ENCODE assay signal across 8 mouse cellular contexts in the genomic region with DNA sequence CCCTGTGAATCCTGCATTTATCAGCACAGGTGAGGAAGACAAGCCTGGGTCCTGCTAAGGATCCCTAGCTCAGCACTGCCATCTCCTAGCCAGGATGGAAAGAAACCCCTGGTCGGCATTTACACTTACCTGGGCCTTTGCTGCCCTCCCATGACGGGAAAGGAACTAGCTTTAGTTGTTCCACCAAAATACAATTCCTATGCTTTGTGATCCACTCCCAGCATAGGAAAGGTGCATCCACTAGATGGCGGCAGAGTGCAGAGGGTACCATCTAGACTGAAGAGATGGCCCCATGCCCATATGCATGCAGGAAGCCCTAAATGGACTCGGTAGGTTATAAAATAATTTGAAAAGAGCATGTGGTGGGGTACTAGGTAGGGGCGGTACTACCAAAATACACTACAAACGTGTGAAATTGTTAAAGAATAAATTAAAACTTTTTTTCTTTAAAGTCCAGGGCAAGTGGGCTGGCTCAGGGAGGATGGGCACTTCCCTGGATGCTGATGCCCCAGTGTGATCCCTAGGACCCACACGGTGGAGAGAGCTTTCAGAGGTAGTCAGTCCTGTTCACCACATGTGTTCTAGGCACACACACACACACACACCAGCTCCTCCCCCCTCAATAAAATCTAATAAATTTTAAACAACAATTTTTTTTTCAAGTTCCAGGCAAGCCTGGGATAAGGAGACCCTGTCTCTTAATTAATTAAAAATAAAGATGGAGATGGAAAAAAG. TPM values are rescaled to one million over a fixed set of nuclear protein-coding genes. Genes with fewer than 3 reads are reported as not detected.
A peak's percentile ranks its signal among the peaks of the same experiment; 100 is the strongest.
DNase-seq lines count a peak whose midpoint lies in the region; ATAC-seq lines count a peak whose summit lies in the region.

No protein-coding gene starts in this region.

- H3K27me3 ChIP-seq in embryonic facial prominence, embryonic 10.5 days (replicated peaks; ENCODE audit: low read depth, poor library complexity, severe bottlenecking) = no peaks in the 10 kb centered on the region
- no peaks in the 10 kb centered on the region for H3K27me3 ChIP-seq in limb, embryonic 12.5 days
- H3K27me3 ChIP-seq in midbrain, embryonic 15.5 days (replicated peaks) = no peaks in the 10 kb centered on the region

- 0 out of 2 replicates have a peak, but pooled peaks cover 4% of the 10 kb centered on the region for H3K4me1 ChIP-seq in embryonic facial prominence, embryonic 10.5 days
- H3K4me1 ChIP-seq in limb, embryonic 12.5 days (replicated peaks) = peaks cover 4% of the 10 kb centered on the region
- peaks cover 8% of the 10 kb centered on the region; the same call in 1 of the 2 replicates for H3K4me1 ChIP-seq in midbrain, embryonic 15.5 days

- peaks cover 67% of the 10 kb centered on the region for H3K36me3 ChIP-seq in embryonic facial prominence, embryonic 10.5 days (replicated peaks)
- H3K36me3 ChIP-seq in limb, embryonic 12.5 days = peaks cover 57% of the 10 kb centered on the region
- H3K36me3 ChIP-seq in midbrain, embryonic 15.5 days (replicated peaks) = peaks cover 16% of the 10 kb centered on the region

- peak; percentile 91 for ATAC-seq in granulocyte monocyte progenitor cell, adult 5-6 weeks (replicated peaks; ENCODE audit: poor library complexity, severe bottlenecking)
- ATAC-seq in limb, embryonic 12.5 days (ENCODE audit: insufficient number of reproducible peaks, insufficient read depth, low FRiP score, low TSS enrichment, low read depth) = peak; percentile 65; the same call in 1 of the 2 replicates
- peak; percentile 36 for ATAC-seq in midbrain, embryonic 15.5 days (replicated peaks)

- DNase-seq in 416B (ENCODE audit: low read depth) = peak; percentile 84
- DNase-seq in adrenal gland, postnatal 14 days = peak; percentile 94
- peak; percentile 78 for DNase-seq in embryonic facial prominence, embryonic 10.5 days (ENCODE audit: low spot score)
- peak; percentile 75 for DNase-seq in kidney, adult 11 months
- peak; percentile 83 to 93 for DNase-seq in spleen, postnatal 10 days (ENCODE audit: low spot score in 2 of 2)

- no peak overlapping the region for H3K27ac ChIP-seq in embryonic facial prominence, embryonic 10.5 days (replicated peaks)
- H3K27ac ChIP-seq in limb, embryonic 12.5 days = no peak overlapping the region
- H3K27ac ChIP-seq in midbrain, embryonic 15.5 days = peak overlapping the region; percentile 25; the same call in 1 of the 2 replicates

- H3K4me2 ChIP-seq in limb, embryonic 12.5 days = no peak overlapping the region
- H3K4me2 ChIP-seq in midbrain, embryonic 15.5 days = no peak overlapping the region

- no peaks in the 10 kb centered on the region for H3K9me3 ChIP-seq in embryonic facial prominence, embryonic 10.5 days
- H3K9me3 ChIP-seq in limb, embryonic 12.5 days = no peaks in the 10 kb centered on the region
- no peaks in the 10 kb centered on the region for H3K9me3 ChIP-seq in midbrain, embryonic 15.5 days

- 24% methylated on average over 7 of the region's 7 CpGs for WGBS in embryonic facial prominence, embryonic 10.5 days
- 17% methylated on average over 7 of the region's 7 CpGs for WGBS in limb, embryonic 12.5 days
- WGBS in midbrain, embryonic 15.5 days = 15% methylated on average over 7 of the region's 7 CpGs

- H3K9ac ChIP-seq in limb, embryonic 12.5 days (replicated peaks) = no peak overlapping the region
- H3K9ac ChIP-seq in midbrain, embryonic 15.5 days = no peak overlapping the region

- no peak overlapping the region for H3K4me3 ChIP-seq in embryonic facial prominence, embryonic 10.5 days
- H3K4me3 ChIP-seq in limb, embryonic 12.5 days (replicated peaks) = no peak overlapping the region
- H3K4me3 ChIP-seq in midbrain, embryonic 15.5 days = no peak overlapping the region

RNA-seq across cellular contexts. Expression of a gene that starts 14.7 kb away (rescaled TPM):
- total RNA-seq in adrenal gland, postnatal 14 days (2021) = 237 and 250 TPM in 2 replicates
- 229 and 238 TPM in 2 replicates for polyA plus RNA-seq in embryonic facial prominence, embryonic 10.5 days (2016; fragmentation: Nextera tagmentation; extraction: Ambion mirVana)
- 248 and 260 TPM in 2 replicates for total RNA-seq in granulocyte monocyte progenitor cell, adult 5-6 weeks (2014; fragmentation: Nextera tagmentation)
- total RNA-seq in granulocyte monocyte progenitor cell, adult 5-6 weeks (2017) = 123 and 177 TPM in 2 replicates
- 240 and 247 TPM in 2 replicates for polyA plus RNA-seq in limb, embryonic 12.5 days (2016; fragmentation: Nextera tagmentation; extraction: Ambion mirVana)
- polyA plus RNA-seq in midbrain, embryonic 15.5 days (2015; fragmentation: Nextera tagmentation; extraction: Ambion mirVana) = 329 and 335 TPM in 2 replicates

RNA-seq across cellular contexts. Expression of a gene that starts 14.8 kb away (rescaled TPM):
- total RNA-seq in adrenal gland, postnatal 14 days (2021) = 297 and 309 TPM in 2 replicates
- 37.3 and 39.9 TPM in 2 replicates for polyA plus RNA-seq in embryonic facial prominence, embryonic 10.5 days (2016; fragmentation: Nextera tagmentation; extraction: Ambion mirVana)
- total RNA-seq in granulocyte monocyte progenitor cell, adult 5-6 weeks (2014; fragmentation: Nextera tagmentation) = 39.9 and 41.9 TPM in 2 replicates
- 24.3 and 24.9 TPM in 2 replicates for total RNA-seq in granulocyte monocyte progenitor cell, adult 5-6 weeks (2017)
- polyA plus RNA-seq in limb, embryonic 12.5 days (2016; fragmentation: Nextera tagmentation; extraction: Ambion mirVana) = 37.6 and 42.5 TPM in 2 replicates
- polyA plus RNA-seq in midbrain, embryonic 15.5 days (2015; fragmentation: Nextera tagmentation; extraction: Ambion mirVana) = 45.9 and 53.2 TPM in 2 replicates

RNA-seq across cellular contexts. Expression of a gene that starts 45.6 kb away (rescaled TPM):
- not detected in 2 replicates for total RNA-seq in adrenal gland, postnatal 14 days (2021)
- not detected in 2 replicates for polyA plus RNA-seq in embryonic facial prominence, embryonic 10.5 days (2016; fragmentation: Nextera tagmentation; extraction: Ambion mirVana)
- total RNA-seq in granulocyte monocyte progenitor cell, adult 5-6 weeks (2014; fragmentation: Nextera tagmentation) = not detected in 2 replicates
- total RNA-seq in granulocyte monocyte progenitor cell, adult 5-6 weeks (2017) = not detected in 2 replicates
- not detected in 2 replicates for polyA plus RNA-seq in limb, embryonic 12.5 days (2016; fragmentation: Nextera tagmentation; extraction: Ambion mirVana)
- polyA plus RNA-seq in midbrain, embryonic 15.5 days (2015; fragmentation: Nextera tagmentation; extraction: Ambion mirVana) = not detected in 2 replicates

Comparison
In these comparisons a context has a peak if more than half of its experiments do, and no peak if none do; other contexts are left out.
1. ATAC-seq: peak in every context shown above with its lines; median percentile 91 in granulocyte monocyte progenitor cell, adult 5-6 weeks; 65 in limb, embryonic 12.5 days; 36 in midbrain, embryonic 15.5 days.